Mouse (Mus musculus) liver, embryonic 13.5 days (tissue): ENCODE measurements around the gene Islr2. TPM values are rescaled to one million over a fixed set of nuclear protein-coding genes. Genes with fewer than 3 reads are reported as not detected.

Experiments used
- ATAC-seq: fragments of 200-750 bp; cut with Nextera tagmentation; 2 replicates; pipeline ENCODE4 v1.8.0; 2017; ENCODE audit warnings: low read depth, mild to moderate bottlenecking, moderate number of reproducible peaks, moderate library complexity
- DNase-seq: peaks from one replicate; pipeline ENCODE4 v3.0.0; 2022
- H3K27ac ChIP-seq: fragments of 300-500 bp; sonication (generic); 2 replicates; pipeline ENCODE4 v1.5.1; 2015; ENCODE audit warnings: moderate library complexity, mild to moderate bottlenecking, inconsistent platforms
- H3K27me3 ChIP-seq: fragments of 300-500 bp; sonication (generic); 2 replicates; pipeline ENCODE4 v1.6.1; 2015; ENCODE audit warnings: mild to moderate bottlenecking, inconsistent platforms
- H3K36me3 ChIP-seq: fragments of 300-500 bp; sonication (generic); 2 replicates; pipeline ENCODE4 v1.6.1; 2015; ENCODE audit warnings: mild to moderate bottlenecking, inconsistent platforms
- H3K4me1 ChIP-seq: fragments of 300-500 bp; sonication (generic); replicated peaks from 2 replicates; pipeline ENCODE4 v1.6.1; 2015; ENCODE audit warnings: inconsistent platforms
- H3K4me2 ChIP-seq: fragments of 300-500 bp; sonication (generic); 2 replicates; pipeline ENCODE4 v1.6.1; 2015; ENCODE audit warnings: inconsistent platforms, mild to moderate bottlenecking, moderate library complexity
- H3K4me3 ChIP-seq: fragments of 300-500 bp; sonication (generic); replicated peaks from 2 replicates; pipeline ENCODE4 v1.5.1; 2015; ENCODE audit warnings: mild to moderate bottlenecking, inconsistent platforms
- H3K9ac ChIP-seq: fragments of 300-500 bp; sonication (generic); 2 replicates; pipeline ENCODE4 v1.6.1; 2015; ENCODE audit warnings: mild to moderate bottlenecking, inconsistent platforms
- H3K9me3 ChIP-seq: fragments of 300-500 bp; sonication (generic); replicated peaks from 2 replicates; pipeline ENCODE4 v1.6.1; 2016; ENCODE audit warnings: inconsistent platforms
- WGBS: fragments of 180-500 bp; shearing (Covaris S2); methylation state at CpG from one replicate; pipeline ENCODE4 v1.1.7; 2015; ENCODE audit not compliant: insufficient replicate concordance; 5-methylcytosine and 5-hydroxymethylcytosine counted together
- polyA plus RNA-seq: library from polyadenylated mRNA; unstranded; fragments of >200 nt; fragmentation: Nextera tagmentation; extraction: Ambion mirVana; gene quantifications from 2 replicates; pipeline ENCODE4 v1.2.1, GENCODE M21; 2015

Islr2 gene
- polyA plus RNA-seq, 1 experiment from 2014 or later, result 0.03 TPM

DNA sequence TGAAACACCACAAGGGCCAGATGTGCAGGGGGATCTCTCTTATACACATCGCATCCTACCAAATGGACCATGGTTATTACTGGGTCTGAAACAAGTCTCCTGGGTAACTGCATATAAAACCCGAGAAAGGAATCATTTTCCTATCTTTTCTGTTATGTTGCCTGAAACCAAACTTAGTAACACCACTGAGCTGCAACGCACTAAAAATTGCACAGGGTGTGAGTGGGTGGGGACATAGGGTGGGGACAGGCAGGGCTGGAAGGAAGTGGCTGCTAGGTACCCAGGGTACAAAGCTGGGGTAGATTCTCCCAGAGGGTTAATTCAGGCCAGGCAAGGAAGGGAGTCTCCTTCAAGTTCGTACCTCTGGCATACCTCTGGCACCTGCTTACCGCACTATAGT, 38.6 kb upstream of the Islr2 start:
- peaks cover 67% of the 10 kb centered on the region for H3K36me3 ChIP-seq
- 0 out of 2 replicates have a peak overlapping the region, but pooled peaks have one; percentile 0 for H3K4me3 ChIP-seq
- 0 out of 2 replicates have a peak overlapping the region, but pooled peaks have one; percentile 17 for H3K9ac ChIP-seq
- H3K9me3 ChIP-seq, result no peaks in the 10 kb centered on the region
- 69% methylated on average over 5 of the region's 5 CpGs for WGBS
- peaks cover 66% of the 10 kb centered on the region for H3K4me1 ChIP-seq
- H3K27me3 ChIP-seq, result no peaks in the 10 kb centered on the region
- DNase-seq, result no peak
- H3K27ac ChIP-seq, result peak overlapping the region; percentile 47
- ATAC-seq, result no peak
- peak overlapping the region; percentile 65 for H3K4me2 ChIP-seq

DNA sequence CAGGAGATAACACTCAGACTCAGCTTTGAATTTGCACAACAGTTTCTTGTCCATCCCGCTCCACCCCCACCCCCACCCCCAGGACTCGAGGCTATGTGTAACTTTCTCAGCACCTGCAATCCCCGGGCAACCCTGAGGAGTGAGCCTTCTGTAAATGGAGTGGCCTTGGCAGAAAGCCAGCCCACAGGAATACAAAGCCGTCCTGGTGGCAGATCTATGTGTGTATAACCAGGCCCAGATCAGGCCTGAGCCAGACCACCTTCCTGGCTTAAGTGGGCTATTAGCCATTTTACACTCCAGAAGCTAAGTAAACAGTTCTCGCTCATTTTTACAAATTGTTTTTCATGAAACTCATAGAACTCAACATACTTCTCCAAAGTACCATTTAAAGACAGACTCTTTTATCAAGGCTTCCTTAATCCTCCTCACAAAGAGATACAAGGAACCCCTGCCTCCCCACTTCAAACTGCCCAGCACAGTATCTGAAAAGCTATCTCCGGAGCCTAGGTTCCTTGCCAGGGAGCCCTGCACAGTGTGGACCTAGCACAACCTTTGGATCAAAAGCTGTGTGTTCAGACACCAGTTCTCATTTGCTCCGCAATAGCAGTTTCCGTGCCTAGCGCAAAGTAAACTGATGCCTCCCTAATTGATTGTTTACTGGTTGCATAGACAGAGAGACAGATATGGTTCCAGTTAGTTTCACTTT, 37.8 kb upstream of the Islr2 start:
- Histone ChIP-seq H3K9ac (no peak overlapping the region), H3K36me3 (peaks cover 72% of the 10 kb centered on the region), H3K4me3 (no peak overlapping the region), H3K9me3 (no peaks in the 10 kb centered on the region), H3K4me1 (peaks cover 61% of the 10 kb centered on the region), H3K27me3 (no peaks in the 10 kb centered on the region), H3K4me2 (no peak overlapping the region), H3K27ac (peak overlapping the region; percentile 47; the same call in 1 of the 2 replicates)
- 65% methylated on average over 9 of the region's 9 CpGs for WGBS
- DNase-seq (no peak), ATAC-seq (no peak)

DNA sequence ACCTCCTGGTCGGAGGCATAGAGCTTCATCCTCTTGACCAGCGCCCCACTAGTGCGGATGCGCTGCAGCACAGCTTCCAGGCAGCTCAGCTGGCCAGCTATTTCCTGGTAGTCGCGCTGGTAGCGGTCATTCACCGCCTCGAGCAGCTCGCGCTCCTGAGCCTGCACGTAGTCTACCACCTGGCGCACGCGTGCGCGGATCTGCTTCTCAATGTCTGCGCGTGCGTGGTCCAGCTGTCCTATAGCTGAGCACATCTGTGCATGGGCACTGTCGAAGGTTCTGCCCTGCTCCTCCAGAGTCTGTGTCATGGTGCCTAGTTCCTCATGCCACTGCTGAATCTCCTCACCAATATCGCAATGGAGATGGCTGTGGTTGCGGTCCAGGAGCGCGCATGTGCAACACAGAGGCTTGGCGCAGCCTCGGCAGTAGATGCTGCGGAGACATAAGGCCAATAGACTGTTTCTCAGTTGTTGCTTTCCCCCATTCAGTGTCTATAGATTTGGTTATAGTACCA, 30.4 kb upstream of the Islr2 start:
- ATAC-seq, result no peak
- Histone ChIP-seq H3K9ac (no peak overlapping the region), H3K9me3 (no peaks in the 10 kb centered on the region), H3K4me2 (no peak overlapping the region), H3K27ac (no peak overlapping the region), H3K4me1 (peaks cover 16% of the 10 kb centered on the region), H3K27me3 (no peaks in the 10 kb centered on the region), H3K36me3 (peaks cover 78% of the 10 kb centered on the region), H3K4me3 (no peak overlapping the region)
- WGBS, result 94% methylated on average over 28 of the region's 28 CpGs
- no peak for DNase-seq

DNA sequence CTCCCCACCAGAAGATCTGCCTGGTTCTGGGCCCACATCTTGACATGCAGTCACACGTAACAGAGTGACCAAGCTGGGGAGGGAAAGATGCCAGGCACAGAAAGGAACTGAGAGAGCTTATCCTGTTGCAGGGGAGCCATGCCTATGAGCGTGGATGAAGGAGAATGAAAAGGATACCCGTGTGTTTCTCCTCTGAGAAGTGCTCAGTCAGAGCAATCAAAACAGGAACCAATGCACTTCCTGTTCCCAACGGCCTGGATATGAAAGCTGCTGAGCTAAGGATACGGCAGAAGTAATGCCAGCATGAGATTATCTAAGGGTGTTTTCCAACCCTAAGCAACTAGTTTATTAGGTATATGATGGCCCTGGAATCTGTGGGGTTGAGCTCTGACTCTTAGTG, 28.3 kb upstream of the Islr2 start:
- Histone ChIP-seq H3K4me1 (peaks cover 20% of the 10 kb centered on the region), H3K27ac (peak overlapping the region; percentile 67), H3K27me3 (no peaks in the 10 kb centered on the region), H3K4me3 (no peak overlapping the region), H3K4me2 (no peak overlapping the region), H3K9me3 (no peaks in the 10 kb centered on the region), H3K9ac (no peak overlapping the region), H3K36me3 (peaks cover 90% of the 10 kb centered on the region)
- 36% methylated on average over 5 of the region's 5 CpGs for WGBS
- no peak for ATAC-seq
- no peak for DNase-seq

DNA sequence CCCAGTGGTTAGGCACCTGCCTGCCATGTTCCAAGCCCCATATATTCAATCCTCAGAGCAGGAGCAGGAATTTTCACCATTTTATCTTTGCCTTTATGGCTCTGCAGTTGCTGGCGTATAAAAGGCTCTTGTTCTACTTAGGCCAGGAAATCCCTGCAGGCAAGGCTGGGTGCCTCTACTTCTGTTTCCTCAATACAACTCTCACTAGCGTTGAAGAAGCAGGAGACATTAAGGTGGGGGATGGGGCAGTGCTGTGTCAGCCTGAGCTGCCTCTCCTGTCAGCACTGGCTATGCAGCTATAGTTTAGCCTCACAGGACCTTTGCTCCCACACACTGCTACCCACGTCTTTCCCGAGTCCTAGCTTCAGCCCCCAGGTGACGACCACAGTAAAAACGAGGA, 27.6 kb upstream of the Islr2 start:
- Histone ChIP-seq H3K27me3 (no peaks in the 10 kb centered on the region), H3K4me2 (no peak overlapping the region), H3K27ac (peak overlapping the region; percentile 67), H3K4me3 (no peak overlapping the region), H3K9ac (no peak overlapping the region), H3K4me1 (peaks cover 25% of the 10 kb centered on the region), H3K36me3 (peaks cover 93% of the 10 kb centered on the region), H3K9me3 (no peaks in the 10 kb centered on the region)
- DNase-seq, result no peak
- 56% methylated on average over 6 of the region's 6 CpGs for WGBS
- ATAC-seq, result no peak

DNA sequence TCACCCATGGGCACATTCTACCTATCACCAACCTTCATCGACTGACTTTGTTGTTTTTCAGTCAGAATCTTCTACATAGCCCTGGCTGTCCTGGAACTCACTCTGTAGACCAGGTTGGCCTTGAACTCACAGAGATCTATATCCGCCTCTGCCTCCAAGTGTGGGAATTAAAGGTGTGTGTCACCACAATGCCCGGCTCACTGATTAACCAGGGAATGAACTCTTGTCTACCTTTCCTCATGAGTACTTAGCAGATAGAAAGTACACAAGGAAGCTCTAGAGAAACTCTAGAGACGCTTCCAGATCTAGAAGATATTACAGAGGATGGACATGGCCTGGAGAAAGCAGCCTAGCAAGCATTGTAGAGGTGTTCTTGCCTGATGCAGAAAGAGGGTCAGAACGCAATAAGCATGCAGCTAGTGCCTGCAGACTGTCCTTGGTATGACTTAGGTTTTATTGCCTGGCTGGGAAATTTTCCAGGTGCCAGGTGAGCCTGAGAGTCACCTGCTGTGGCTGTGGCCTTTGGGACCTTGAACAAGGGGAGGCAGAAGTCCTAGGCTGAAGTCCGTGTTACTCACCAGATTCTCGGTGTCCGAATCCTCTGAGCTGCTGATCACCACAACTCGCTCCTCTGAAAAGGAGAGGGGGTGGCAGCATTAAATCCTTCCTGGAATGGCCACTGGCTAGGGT, 24.8 kb upstream of the Islr2 start:
- Histone ChIP-seq H3K36me3 (peaks cover 99% of the 10 kb centered on the region), H3K27ac (no peak overlapping the region)
- no peak for ATAC-seq

DNA sequence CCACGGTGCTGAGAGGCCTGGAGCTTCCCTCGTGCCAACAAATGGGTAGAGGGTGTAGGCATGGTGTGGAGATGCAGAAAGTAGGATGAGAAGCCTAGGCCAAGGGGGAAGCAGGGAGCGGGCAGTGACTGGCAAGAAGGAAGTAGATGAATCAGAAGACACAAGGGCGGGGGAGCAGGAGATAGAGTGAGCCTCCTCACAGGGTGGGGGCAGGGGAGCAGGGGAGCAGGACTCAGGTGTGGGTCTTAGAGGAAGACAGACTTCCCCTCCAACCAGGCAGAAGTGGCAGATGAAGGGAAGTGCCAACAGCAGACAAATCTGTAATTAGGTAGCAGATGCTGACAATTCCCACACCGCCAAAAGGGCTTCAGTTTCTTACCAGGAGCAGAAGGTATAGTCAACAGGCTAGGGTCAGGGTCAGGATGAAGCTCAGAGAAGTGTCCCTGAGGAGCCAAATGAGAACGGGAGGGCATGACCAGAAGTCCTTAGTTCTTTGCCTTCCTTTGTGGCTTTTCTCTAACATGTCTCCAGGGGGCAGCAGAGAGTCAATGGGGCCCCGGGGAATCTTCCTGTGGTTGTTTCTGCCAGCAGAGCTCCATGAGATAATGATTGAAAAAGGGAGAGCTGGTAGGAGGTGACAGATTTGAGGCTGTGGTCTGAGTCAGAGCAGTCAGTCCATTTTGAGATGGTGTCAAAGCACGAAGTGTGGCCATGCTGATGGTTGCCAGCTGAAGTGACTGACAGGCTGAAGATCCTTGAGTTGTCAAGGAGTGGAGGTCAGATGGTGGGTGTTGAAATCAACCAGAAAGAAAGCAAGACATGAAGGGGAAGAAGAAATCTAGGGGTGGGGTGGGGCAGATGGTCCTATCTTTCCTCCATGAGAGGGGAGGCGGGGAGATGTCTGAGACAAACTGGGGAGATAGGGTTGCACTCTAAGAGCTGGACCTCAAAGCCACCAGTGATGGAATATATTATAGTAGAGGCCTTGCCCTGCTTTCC, 22.1 kb upstream of the Islr2 start:
- Histone ChIP-seq H3K36me3 (peaks cover 99% of the 10 kb centered on the region), H3K27me3 (no peaks in the 10 kb centered on the region), H3K4me3 (no peak overlapping the region), H3K9ac (no peak overlapping the region), H3K4me1 (peaks cover 25% of the 10 kb centered on the region), H3K27ac (0 out of 2 replicates have a peak overlapping the region, but pooled peaks have one; percentile 17), H3K4me2 (no peak overlapping the region), H3K9me3 (no peaks in the 10 kb centered on the region)
- DNase-seq, result peak; percentile 57
- 41% methylated on average over 9 of the region's 9 CpGs for WGBS
- ATAC-seq, result no peak

More for the DNA sequence above, 24.8 kb upstream of the Islr2 start:
- H3K9ac ChIP-seq, result no peak overlapping the region
- H3K9me3 ChIP-seq, result no peaks in the 10 kb centered on the region
- no peak overlapping the region for H3K4me2 ChIP-seq
- H3K4me1 ChIP-seq, result peaks cover 42% of the 10 kb centered on the region
- DNase-seq, result no peak
- no peaks in the 10 kb centered on the region for H3K27me3 ChIP-seq
- 90% methylated on average over 9 of the region's 9 CpGs for WGBS
- no peak overlapping the region for H3K4me3 ChIP-seq

DNA sequence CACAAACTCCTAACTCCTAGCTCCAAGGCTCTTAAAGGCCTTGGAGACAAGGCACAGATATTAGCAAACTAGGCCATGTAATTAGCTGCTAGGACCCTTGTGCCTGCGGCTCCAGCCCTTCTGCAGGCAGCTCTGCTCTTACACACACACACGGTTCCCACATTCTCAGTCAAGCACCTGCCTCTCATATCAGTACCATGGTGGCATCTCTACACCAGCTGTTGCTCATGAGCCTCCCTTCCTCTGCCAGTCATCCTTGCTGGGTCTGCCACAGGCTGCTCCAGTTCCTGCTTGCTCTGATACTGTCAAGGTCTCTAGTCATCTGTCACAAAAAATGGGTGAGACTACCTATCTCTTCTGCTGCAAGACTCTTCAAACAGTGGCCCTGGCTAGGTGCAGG, 20.2 kb upstream of the Islr2 start:
- no peak overlapping the region for H3K9ac ChIP-seq
- H3K27me3 ChIP-seq, result no peaks in the 10 kb centered on the region
- H3K9me3 ChIP-seq, result no peaks in the 10 kb centered on the region
- H3K4me2 ChIP-seq, result no peak overlapping the region
- no peak overlapping the region; the same call in 1 of the 2 replicates for H3K27ac ChIP-seq
- ATAC-seq (0 out of 2 replicates have a peak, but pooled peaks have one; percentile 4), DNase-seq (no peak)
- H3K4me3 ChIP-seq, result no peak overlapping the region
- WGBS, result 79% methylated on average over 2 of the region's 2 CpGs
- H3K4me1 ChIP-seq, result peaks cover 25% of the 10 kb centered on the region
- H3K36me3 ChIP-seq, result peaks cover 99% of the 10 kb centered on the region

DNA sequence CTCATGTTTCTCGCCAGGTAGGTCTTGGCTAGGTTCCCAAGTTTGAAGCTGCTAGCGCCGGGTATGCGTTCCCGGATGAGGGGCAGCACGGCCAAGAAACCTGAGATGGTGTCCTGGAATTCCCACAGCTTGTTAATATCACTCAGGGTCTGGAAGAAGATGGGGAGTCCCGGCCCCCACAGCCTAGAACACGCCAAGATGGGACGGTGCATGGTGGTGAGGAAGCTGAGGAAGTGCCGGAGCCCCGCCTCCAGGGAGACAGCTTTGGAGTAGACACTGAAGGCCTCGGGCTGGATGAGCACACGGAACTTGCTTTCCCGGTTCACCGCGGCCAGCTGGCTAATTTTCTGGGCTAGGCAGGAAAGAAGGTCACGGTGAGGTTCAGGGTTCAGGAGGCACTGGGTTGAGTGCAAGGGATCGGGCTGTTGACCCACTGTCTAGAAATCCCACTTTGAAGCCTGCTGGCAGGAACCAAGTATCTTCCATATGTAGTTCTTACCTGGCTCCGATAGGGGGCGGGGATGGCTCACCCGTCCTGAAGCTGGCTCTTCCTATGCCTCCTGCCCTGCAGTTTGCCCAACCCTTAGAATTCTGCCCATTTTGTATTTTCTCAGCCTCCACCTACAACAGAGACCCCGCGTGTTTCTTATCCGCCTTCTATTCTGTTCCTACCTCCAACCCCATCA, 16.2 kb upstream of the Islr2 start:
- Histone ChIP-seq H3K9ac (no peak overlapping the region), H3K4me1 (peaks cover 11% of the 10 kb centered on the region), H3K4me3 (no peak overlapping the region), H3K27me3 (no peaks in the 10 kb centered on the region), H3K4me2 (no peak overlapping the region), H3K9me3 (no peaks in the 10 kb centered on the region), H3K36me3 (peaks cover 70% of the 10 kb centered on the region), H3K27ac (no peak overlapping the region)
- DNase-seq (no peak), ATAC-seq (no peak)
- 72% methylated on average over 24 of the region's 24 CpGs for WGBS

DNA sequence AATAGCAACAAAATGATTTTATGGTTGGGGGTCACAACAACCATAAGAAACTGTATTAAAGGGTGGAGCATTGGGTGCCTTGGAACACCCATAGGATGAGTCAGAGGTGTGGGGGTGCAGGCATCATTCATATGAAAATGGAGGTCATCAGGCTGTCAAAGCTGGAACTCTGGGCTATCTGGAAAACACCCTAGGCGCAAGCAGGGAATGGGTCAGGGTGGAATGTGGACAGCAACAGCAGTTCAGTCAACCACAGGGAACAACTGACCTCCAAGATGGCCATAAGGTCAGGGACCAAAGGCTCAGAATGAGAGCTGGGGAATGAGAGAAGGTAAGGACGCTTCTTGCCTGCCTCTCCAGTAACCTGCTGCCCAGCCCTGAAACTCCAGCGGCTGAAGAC, 14.4 kb upstream of the Islr2 start:
- no peak for DNase-seq
- H3K9me3 ChIP-seq, result no peaks in the 10 kb centered on the region
- ATAC-seq, result no peak
- no peak overlapping the region for H3K9ac ChIP-seq
- H3K4me2 ChIP-seq, result no peak overlapping the region
- no peak overlapping the region for H3K4me3 ChIP-seq
- 85% methylated on average over 3 of the region's 3 CpGs for WGBS
- H3K4me1 ChIP-seq, result peaks cover 26% of the 10 kb centered on the region
- H3K27ac ChIP-seq, result no peak overlapping the region
- peaks cover 52% of the 10 kb centered on the region for H3K36me3 ChIP-seq
- no peaks in the 10 kb centered on the region for H3K27me3 ChIP-seq
